Mouse (Mus musculus) liver, adult (tissue): ENCODE measurements at regions not wholly inside any gene's neighbourhood (a gene's known extent, or its start where the extent isn't known, plus 50 kb on each side); places are given as distances from the start of the nearest gene placed in this dataset.

Experiments used
- GATA4 ChIP-seq: IDR thresholded peaks from 2 replicates; pipeline ENCODE4 v1.6.1; 2014; ENCODE audit warnings: mild to moderate bottlenecking, low read length; ENCODE audit not compliant: insufficient replicate concordance

- TF ChIP-seq GATA4 = no peak
These were observed 368.1 kb downstream of the Rnf144a start for GRCm38 (mm10) chr12:26046991-26047390.

- no peak for TF ChIP-seq GATA4
These were observed 369.7 kb downstream of the Rnf144a start for GRCm38 (mm10) chr12:26045321-26045720.

DNA sequence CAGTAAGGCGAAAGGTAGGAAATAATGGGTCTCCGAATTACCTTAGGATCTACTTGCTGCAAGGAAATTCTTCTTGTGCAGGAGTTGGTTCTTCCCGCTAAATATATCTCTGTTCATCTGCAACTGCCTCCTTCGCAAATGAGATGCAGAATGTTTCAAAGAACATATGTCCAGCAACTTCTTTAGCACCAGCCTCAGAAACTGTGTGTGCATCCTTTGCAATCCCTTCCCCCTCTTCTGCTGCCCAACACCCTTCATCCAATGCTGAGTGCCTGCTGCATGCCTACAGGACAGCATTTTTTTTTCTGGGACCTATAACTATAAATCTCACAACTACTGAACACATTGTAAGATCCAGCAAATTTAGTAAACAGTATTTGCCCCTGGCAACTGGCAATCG lies 402.1 kb downstream of the Rnf144a start:
- TF ChIP-seq GATA4 = no peak

- no peak for TF ChIP-seq GATA4
These were observed 421.0 kb downstream of the Rnf144a start for GRCm38 (mm10) chr12:25994063-25994462.

DNA sequence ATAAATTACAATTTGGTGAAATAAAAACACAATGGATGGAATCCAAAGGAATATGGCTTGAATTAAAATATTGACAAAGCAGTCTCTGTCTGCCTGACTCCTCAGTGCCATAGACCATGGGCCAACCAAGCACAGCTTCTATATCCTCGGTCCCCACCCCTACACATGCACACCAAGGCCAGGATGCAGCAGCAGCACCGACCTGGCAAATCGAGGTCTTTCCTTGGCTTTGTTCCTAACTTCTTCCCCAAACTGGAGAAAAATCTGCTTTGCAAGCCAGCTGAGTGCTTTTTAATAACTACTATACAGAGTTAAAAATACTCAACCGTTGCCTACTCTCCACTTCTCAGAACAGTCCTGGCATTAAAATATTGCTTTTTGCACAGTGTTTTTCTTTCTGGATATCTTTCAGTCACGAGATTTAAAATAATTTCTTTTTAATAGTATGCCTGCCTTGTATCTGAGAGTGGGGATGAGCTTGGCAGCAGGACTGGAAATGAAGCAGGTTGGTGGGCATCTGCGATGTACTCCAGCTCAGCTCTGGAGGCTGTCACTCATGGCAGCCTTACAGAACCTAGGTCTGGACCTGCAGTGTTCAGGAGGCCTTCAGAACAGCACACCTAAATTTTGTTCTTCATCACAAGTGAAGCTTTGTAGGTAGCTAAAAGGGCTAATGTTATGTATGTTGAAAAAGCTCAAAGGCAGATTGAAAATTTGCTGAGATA lies 423.1 kb downstream of the Rnf144a start:
- no peak for TF ChIP-seq GATA4

- no peak for TF ChIP-seq GATA4
These were observed 432.5 kb downstream of the Rnf144a start for GRCm38 (mm10) chr12:25982545-25982944.

DNA sequence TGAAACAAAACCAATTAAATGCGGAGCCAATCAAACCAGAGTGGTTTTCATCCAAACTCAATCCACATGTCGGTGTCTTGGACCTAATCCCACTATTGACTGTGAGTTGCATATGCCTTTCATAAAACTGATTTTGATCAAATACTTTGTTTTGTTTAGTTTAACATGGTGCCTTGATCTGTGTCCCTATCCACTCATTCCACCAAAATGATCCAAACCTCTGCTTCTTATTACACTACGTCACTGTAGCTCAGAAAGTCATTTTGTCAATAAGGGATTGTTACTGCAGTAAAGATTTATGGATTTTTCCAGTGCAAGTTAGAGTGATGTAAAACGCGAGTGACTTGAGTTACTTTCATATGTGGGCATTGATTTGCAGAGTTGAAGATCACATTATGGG lies 436.7 kb downstream of the Rnf144a start:
- TF ChIP-seq GATA4 = no peak

DNA sequence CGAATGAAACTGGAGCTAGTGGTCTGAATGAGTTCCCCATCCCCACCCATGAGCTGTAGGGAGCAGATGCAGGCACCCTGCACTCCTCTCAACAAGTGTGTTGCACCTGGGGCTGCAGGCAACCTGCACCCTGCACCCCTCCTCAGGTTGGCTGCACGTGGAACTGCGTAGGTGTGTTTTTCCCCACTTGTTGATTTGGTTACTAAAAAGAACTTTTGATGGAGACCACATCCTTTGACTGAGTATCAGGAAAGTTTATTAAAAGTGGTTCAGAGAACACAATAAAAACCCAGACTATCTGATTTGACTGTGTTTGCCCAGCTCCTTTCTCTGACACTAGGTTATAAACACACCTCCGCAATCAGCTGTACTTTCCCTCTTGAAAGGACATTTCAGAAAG lies 456.5 kb downstream of the Rnf144a start:
- no peak for TF ChIP-seq GATA4

DNA sequence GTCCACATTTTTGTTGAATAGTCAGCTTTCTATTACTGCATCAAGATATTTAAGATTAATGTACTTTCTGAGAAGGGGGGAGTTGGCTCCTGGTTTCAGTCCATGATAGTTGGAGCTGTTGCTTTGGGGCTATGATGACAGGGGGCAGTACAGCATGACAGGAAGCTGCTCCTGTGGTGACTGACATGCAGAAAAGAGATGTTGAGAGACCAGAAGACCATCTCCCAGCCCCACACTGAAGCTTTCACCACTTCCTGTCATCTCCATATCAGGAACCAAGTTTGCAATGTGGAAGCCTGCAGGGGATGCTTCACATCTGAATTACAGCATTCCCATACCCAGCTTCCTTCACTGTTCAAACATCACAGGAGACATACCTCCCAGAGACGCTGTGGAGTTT lies 457.5 kb downstream of the Rnf144a start:
- TF ChIP-seq GATA4 = no peak

- TF ChIP-seq GATA4 = no peak
These were observed 467.9 kb downstream of the Rnf144a start for GRCm38 (mm10) chr12:25947107-25947506.

DNA sequence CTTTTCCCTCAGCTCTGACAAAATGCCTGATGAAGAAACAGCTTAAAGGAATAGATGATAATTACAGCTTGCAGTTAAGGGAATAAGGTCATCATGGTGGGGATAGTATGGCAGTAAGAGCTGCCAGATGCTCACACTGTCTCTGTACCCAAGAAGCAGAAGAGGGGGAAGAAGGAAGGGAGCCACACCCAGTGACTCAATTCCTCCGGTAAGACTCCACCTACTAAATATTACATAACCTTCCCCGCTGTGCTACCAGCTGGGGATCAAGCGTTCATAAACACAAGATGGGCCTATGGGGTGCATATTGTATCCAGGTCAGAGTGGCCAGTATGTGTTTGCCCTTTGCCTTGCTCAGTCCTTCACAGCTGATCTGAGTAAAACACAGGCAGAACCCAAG lies 468.9 kb downstream of the Rnf144a start:
- TF ChIP-seq GATA4 = no peak

DNA sequence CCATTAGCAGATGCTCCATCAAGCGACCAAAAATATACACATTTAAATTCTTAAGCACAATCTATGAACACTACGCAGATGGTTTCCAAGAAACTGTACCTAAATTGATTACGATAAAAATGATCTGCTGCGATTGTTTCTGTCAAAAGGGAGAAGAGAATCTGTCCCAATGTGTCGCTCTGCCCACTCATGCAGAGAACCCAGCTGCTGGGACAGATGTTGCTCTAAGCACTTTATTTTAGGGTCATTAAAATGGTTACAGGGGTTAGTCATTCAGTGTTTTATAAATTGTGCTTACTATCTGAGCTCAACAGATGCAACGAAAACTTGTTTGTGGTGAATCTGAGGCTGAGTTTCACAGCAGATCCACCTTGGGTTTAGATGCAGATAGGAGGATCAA lies 476.2 kb downstream of the Rnf144a start:
- TF ChIP-seq GATA4 = no peak

GRCm38 (mm10) chr12:25934946-25935345 lies 480.1 kb downstream of the Rnf144a start:
- no peak for TF ChIP-seq GATA4

- no peak for TF ChIP-seq GATA4
These were observed 480.5 kb downstream of the Rnf144a start for GRCm38 (mm10) chr12:25934526-25934925.

DNA sequence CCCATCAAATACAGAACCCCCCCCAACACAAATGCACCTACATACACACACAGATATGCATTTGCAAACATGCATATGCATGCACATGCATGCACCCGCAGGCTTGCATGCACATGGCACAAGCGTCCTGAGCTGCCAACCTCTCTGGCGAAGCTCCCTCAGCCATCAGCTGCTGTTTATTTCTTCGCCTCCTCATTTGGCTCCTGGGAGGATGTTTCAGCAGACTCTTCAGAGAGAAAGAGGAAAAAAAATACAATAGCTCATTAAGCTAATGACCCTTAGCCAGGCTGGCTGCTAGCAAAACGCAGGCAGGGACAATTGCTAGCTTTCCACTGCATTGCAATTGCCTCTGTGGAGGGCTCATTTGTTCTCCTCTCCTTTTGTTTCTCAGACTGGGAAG lies 488.7 kb downstream of the Rnf144a start:
- no peak for TF ChIP-seq GATA4

DNA sequence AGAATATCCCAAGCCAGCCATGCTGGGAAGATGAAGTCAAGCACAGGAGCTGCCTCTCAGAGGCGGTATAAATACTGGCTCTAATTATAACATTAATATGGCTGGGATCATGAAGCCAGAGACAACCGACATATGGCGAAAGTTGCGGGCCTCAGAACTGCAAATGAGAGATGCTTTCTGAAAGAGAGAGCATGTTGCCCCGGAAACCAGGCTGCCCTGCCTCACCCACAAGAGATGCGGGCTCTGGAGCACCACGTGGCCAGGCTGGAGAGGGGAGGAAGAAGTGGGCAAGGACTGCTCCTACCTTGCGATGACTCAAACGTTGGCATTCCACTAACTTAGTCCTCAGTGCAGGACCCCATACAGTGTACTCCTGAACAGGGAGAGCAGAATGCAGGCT lies 490.5 kb downstream of the Rnf144a start:
- TF ChIP-seq GATA4 = no peak

GRCm38 (mm10) chr12:25923772-25924171 lies 491.3 kb downstream of the Rnf144a start:
- no peak for TF ChIP-seq GATA4
